Mouse (Mus musculus) R1 (cell line): ENCODE data around the gene Sorbs1.

ENCODE experiments used
- DNase-seq: peaks from one replicate; pipeline ENCODE4 v3.0.0-alpha.2; 2018; ENCODE audit warnings: low read depth, low spot score

Gene Sorbs1

GRCm38 (mm10) chr19:40512500-40513421 is 818 bp downstream of the Sorbs1 start:
- peak; percentile 45 for DNase-seq

GRCm38 (mm10) chr19:40511679-40512309 is 1.8 kb downstream of the Sorbs1 start:
- peak; percentile 33 for DNase-seq

GRCm38 (mm10) chr19:40511100-40511439 is 2.5 kb downstream of the Sorbs1 start:
- no peak for DNase-seq

DNA sequence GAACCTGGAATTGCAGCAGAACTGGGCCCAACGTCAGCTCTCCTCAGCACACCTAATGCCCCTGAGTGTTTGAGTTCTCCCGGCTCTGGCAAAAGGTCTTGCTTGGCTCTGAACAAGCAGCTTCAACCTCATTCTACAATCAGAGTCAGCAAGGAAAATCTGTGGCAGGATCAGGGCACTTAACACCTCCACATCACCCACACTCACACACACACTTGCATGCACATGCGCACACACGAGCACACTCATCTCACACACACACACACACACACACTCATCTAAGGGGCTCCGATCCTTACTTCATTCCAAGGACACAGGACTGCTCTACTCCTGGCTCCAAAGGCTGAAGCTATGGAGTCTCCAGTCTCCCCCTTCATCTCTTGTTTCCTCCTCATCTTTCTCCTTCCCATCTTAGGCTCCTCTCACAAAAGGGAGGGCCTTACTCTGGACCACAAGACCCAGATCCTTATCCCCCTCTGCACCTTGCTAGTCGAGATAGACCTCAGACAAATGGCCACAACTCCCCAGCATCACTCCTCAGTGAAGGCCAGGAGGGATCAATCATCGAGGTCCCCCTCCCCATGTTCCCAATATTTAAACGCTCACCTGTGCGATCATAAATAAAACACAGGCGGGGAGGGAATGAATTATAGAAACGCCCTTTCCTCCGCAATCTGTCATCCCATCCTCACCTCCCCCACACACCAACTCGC is 3.0 kb downstream of the Sorbs1 start:
- DNase-seq = no peak

- DNase-seq = no peak
These were observed 4.3 kb downstream of the Sorbs1 start for GRCm38 (mm10) chr19:40509274-40509673.

DNA sequence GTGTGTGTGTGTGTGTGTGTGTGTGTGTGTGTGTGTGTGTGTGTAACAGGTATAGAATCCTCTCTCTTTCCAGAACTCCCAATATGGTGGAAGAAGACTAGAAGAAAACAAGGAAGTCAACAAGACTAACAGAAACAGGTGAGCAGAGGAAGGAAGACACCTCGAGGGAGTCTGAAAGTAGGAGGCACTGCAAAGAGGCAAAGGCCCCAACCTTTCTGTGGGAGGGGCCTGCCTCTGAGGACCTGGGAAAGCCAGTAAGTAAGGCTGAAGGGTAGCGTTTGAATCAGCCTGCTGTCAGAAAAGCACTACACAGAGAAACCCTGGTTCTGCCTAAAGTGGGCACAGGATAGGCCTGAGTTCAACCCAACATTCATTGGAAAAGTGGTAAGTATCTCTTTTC is 4.7 kb downstream of the Sorbs1 start:
- peak; percentile 26 for DNase-seq

DNA sequence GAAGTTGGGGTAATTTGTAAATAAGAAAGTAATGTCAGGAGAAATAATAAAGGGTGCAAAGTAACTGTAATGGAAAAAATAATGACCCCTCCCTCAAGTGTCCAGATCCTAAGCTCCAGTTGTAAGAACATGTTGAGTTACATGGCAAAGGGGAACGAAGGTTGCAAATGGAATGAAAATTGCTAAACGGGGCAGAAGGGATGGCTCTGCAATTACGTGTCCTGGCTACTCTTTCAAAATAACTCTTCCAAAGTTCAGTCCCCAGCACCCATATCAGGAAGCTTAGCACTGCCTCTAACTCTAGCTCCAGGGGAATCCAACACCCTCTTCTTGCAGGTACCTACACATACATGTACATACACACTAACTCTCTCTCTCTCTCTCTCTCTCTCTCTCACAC is 6.6 kb downstream of the Sorbs1 start:
- DNase-seq = no peak

- DNase-seq = no peak
These were observed 9.2 kb downstream of the Sorbs1 start for GRCm38 (mm10) chr19:40504336-40504735.

DNA sequence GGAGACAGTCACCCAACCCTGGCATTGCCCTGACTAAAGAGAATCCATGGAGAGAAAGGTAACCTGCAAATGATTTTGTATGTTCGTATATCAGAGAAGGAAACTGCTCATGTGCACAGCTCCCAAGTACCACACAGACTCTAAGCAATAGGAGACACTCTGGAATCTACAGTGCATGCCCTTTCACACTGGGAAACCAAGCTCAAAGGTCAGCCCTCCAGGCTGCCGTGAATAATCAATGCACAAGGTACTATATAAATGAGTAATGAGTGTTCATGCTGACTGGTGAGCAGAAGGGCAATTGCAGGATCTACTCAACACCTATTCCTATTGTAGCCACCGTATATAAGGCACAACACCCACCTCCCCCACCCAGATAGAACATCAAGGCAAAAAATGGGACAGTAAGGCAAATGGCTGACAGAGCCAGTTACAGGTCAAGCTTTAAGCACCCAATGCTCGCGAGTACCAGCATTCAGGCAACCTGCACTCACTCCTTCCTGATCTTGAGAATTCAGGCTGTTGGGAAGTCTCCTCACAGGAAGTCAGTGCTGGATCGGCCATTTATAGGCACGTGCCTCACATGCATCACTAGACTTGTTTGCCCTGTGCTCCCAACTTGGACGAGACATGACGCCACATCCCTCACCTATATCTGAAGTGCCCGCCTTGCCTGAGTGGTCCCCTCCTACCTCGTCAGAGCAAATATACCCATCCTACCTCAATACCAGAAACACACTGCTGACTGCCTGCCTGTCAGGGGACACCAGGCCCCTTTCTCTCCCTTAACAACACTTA is 13.4 kb downstream of the Sorbs1 start:
- no peak for DNase-seq

- DNase-seq = no peak
These were observed 14.4 kb downstream of the Sorbs1 start for GRCm38 (mm10) chr19:40499141-40499540.

DNA sequence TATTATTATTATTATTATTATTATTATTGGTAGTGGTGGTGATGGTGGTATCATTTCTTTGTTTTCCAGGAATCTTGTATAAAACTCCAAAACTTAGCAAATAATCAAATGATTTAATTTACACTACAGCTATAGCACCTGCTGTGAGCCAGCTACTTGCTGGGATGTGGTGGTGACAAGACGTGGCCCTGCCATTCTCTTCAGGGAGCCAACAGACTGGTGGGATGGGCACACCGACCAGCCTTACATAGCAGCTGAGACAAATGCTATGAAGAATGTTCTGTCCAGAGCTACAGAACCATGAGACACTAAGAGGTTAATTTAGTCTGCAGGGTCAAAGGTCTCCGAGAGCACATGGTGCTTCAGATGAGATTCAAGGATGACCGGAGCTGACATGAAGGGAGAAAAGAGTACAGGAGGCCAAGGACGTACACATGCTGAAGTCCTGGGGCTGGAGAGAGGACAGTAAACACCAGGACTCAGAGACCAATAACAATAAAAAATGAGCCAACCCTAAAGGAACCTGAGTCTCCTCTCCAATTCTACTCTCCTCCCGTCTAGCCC is 15.3 kb downstream of the Sorbs1 start:
- DNase-seq = no peak

- DNase-seq = no peak
These were observed 16.9 kb downstream of the Sorbs1 start for GRCm38 (mm10) chr19:40496509-40497267.

DNA sequence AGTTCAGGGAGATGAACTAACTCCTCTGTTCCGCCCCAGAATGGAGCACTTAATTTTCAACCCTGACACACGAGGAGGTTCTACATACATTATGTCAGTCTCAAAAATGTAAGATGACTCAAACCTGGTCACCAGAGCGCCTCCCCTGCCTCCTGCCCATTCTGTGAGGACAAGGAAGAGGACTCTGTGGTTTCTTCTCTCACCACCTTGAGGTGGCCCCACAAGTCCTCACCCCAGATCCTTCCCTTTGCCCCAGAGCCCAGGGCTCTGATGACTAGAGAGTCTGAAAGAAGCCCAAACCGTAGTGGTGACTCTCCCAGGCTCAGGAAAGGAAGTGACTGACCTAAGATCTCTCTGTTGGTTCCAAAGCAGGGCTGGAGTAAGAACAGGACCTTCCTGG is 17.5 kb downstream of the Sorbs1 start:
- no peak for DNase-seq

DNA sequence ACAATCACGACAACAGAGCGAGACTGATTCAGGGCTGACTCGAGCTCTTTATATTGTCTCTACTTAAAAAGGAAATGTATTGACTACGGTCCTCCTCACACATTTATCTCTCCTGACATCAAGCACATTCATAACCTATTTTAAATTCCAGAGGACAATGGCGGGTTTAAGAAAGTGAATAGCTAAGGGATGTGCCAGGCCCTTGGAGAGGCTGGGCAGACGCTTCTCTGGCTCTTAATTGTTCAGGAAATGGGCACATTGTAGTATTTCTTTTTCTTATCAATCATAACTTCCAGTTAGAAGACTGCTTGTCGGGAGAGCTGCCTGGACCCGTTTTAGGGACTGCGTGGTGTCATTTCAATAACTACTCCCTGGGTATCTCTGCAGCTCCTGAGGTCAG is 20.7 kb downstream of the Sorbs1 start:
- no peak for DNase-seq

- DNase-seq = no peak
These were observed 22.1 kb downstream of the Sorbs1 start for GRCm38 (mm10) chr19:40491442-40491841.

GRCm38 (mm10) chr19:40490765-40491164 is 22.8 kb downstream of the Sorbs1 start:
- DNase-seq = no peak

GRCm38 (mm10) chr19:40489633-40490032 is 23.9 kb downstream of the Sorbs1 start:
- no peak for DNase-seq

DNA sequence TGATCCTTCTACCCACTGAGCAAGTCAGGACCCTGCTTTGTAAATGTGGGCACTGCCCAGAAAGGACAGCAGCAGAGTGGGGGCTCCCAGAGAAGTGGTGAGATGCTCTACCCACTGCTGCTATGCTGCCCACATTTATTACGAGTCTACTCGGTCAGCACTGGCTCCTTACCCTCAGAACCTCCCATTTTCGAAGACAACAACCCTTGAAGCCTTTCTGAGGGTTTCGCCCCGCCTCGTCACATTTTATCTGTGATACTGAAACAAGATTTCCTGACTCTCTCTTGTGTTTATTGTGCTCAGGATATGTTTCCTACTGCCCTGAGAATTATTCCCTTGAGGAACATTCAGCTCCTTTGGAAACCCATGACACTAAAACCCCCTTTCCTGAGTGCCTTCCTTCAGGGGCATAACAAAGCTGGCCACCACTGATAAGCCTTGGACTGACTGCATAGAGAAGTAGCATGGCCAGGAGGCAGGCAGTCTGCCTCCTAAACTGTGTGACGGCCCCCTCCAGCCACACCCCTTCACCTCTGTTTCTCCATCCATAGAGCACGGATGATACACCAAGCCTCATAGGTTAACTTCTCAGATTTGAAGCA is 24.6 kb downstream of the Sorbs1 start:
- DNase-seq = no peak

DNA sequence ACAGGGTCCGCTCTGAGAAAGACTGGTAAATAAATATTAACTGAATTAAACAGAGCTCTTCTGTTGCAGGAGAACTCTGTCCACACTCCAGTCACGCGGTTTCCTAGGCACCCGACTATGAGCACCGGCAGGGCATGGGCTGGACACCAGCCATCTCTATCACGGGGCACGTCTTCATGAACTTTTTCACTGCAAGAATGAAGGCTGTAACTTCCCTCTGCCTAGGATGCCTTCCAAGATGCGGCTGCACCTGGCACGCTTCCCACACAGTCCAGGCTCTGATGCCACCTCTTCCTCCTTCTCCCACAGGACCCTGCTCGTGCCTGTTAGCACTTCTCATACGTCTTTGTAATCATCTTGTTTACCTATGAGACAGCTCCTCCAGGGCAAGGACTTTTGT is 26.0 kb downstream of the Sorbs1 start:
- no peak for DNase-seq

DNA sequence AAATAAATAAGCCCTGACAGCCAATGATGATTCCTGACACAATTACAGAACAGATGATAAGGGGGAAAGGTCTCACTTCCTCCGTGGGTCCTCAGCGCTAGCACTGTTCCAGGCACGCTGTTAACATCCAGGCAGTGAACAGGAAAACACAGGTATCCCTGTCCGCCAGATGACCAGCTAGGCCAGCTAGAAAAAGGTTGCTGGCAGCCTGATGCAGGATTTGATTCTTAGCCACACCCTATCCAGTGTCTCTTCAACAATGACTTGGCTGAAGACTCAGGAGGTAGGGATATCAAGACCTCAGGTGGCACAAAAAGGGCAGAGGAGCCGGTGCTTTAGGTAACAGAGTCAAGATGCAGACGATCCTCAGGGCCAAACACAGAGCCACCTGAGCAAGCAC is 32.5 kb downstream of the Sorbs1 start:
- DNase-seq = no peak
